Mouse (Mus musculus) forebrain, embryonic 10.5 days (tissue): ENCODE results near the gene Ptgfrn. TPM values are rescaled to one million over a fixed set of nuclear protein-coding genes. Genes with fewer than 3 reads are reported as not detected.
A peak's percentile ranks its signal among the peaks of the same experiment; 100 is the strongest.

Source experiments
- DNase-seq: peaks from one replicate; pipeline ENCODE4 v3.0.0-alpha.2; 2017; ENCODE audit warnings: low spot score; ENCODE audit errors: extremely low spot score
- H3K27ac ChIP-seq: fragments of 300-500 bp; sonication (generic); 2 replicates; pipeline ENCODE4 v1.5.1; 2016; ENCODE audit warnings: mild to moderate bottlenecking
- H3K27me3 ChIP-seq: fragments of 300-500 bp; sonication (generic); 2 replicates; pipeline ENCODE4 v1.6.1; 2016; ENCODE audit warnings: mild to moderate bottlenecking; ENCODE audit not compliant: poor library complexity, severe bottlenecking
- H3K36me3 ChIP-seq: fragments of 300-500 bp; sonication (generic); replicated peaks from 2 replicates; pipeline ENCODE4 v1.6.1; 2016; ENCODE audit warnings: mild to moderate bottlenecking, moderate library complexity
- H3K4me1 ChIP-seq: fragments of 300-500 bp; sonication (generic); 2 replicates; pipeline ENCODE4 v1.6.1; 2016
- H3K4me3 ChIP-seq: fragments of 300-500 bp; sonication (generic); 2 replicates; pipeline ENCODE4 v1.5.1; 2016; ENCODE audit warnings: mild to moderate bottlenecking, moderate library complexity
- H3K9me3 ChIP-seq: fragments of 300-500 bp; sonication (generic); 2 replicates; pipeline ENCODE4 v1.6.1; 2016; ENCODE audit warnings: mild to moderate bottlenecking, moderate library complexity
- WGBS: fragments of 180-500 bp; shearing (Covaris S2); methylation state at CpG from one replicate; pipeline ENCODE4 v1.1.7; 2016; 5-methylcytosine and 5-hydroxymethylcytosine counted together
- polyA plus RNA-seq: library from polyadenylated mRNA; unstranded; fragments of >200 nt; fragmentation: Nextera tagmentation; extraction: Ambion mirVana; gene quantifications from 2 replicates; pipeline ENCODE4 v1.2.1, GENCODE M21; 2016

Gene Ptgfrn
- polyA plus RNA-seq, 1 experiment from 2014 or later = 3.3 TPM

- no peaks in the 10 kb centered on the region for H3K9me3 ChIP-seq
- 84% methylated on average over 5 of the region's 5 CpGs for WGBS
- no peaks in the 10 kb centered on the region for H3K27me3 ChIP-seq
- H3K4me1 ChIP-seq = peaks cover 2% of the 10 kb centered on the region; the same call in 1 of the 2 replicates
- DNase-seq = no peak
- H3K4me3 ChIP-seq = no peak overlapping the region
- no peaks in the 10 kb centered on the region for H3K36me3 ChIP-seq
- no peak overlapping the region for H3K27ac ChIP-seq
These were observed 89.0 kb downstream of the Ptgfrn start for GRCm38 (mm10) chr3:101021073-101021472.

DNA sequence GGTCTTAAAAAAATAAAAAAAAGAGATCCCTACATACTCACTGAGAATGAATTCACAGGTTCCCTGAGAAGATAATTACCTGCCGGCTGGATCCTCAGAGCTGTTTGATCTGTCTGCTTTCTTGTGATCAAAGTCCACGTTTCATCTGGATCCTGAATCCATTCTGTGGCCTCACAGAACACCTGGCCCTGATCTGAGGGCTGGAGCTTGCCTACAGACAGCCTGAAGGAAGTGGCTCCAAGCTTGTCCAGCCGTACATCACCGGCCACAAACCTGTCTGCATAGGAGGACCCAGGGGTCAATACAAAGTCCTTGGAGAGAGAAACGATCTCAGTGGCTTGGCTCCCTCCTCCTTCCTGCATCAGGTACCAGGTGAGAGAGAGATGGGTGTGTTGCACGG lies 91.6 kb downstream of the Ptgfrn start:
- 92% methylated on average over 6 of the region's 6 CpGs for WGBS
- H3K27ac ChIP-seq = no peak overlapping the region
- no peaks in the 10 kb centered on the region for H3K27me3 ChIP-seq
- H3K9me3 ChIP-seq = no peaks in the 10 kb centered on the region
- peaks cover 24% of the 10 kb centered on the region for H3K4me1 ChIP-seq
- no peak overlapping the region for H3K4me3 ChIP-seq
- H3K36me3 ChIP-seq = no peaks in the 10 kb centered on the region
- no peak for DNase-seq

DNA sequence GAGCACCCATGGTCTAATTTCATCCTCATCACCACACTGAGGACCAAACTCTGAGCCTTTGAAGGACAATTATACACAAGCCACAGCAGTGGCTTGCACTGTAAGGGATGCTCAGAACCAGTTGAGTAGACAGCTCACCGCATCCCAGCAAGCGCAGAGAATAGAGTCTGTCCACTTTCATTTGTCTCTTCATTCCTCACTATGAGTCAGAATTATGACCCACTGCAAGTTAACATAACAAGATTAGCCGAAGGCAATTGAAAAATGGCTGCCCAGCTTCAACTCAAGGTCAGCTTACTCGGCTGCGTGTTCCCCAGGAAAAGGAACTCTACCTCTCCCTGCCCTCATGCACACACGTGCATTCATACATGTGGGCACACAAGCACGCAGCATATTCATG lies 94.0 kb downstream of the Ptgfrn start:
- no peak for DNase-seq
- no peaks in the 10 kb centered on the region for H3K36me3 ChIP-seq
- H3K4me1 ChIP-seq = peaks cover 38% of the 10 kb centered on the region
- no peaks in the 10 kb centered on the region for H3K9me3 ChIP-seq
- WGBS = 92% methylated on average over 7 of the region's 7 CpGs
- H3K4me3 ChIP-seq = no peak overlapping the region
- no peak overlapping the region for H3K27ac ChIP-seq
- H3K27me3 ChIP-seq = no peaks in the 10 kb centered on the region

DNA sequence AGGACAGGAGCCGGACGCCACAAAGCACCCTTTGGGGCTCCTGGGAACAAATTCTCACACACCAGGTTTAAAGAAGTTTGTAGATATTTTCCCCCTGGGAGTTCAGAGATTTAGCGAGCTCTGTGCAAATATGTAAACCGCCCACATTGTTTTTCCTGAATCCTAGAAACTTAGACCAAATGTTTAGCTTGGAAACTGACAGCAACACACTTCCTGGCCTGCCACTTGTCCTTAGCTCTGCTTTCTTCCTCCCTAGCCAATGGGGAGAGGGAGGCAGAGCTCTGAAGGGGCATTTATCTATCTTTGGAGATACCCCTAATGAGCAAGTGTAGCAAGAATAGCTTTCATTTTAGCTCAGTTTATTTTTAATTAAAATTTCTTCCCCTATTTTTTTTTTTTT lies 94.8 kb downstream of the Ptgfrn start:
- no peak overlapping the region for H3K4me3 ChIP-seq
- WGBS = 72% methylated on average over 4 of the region's 4 CpGs
- no peak for DNase-seq
- H3K4me1 ChIP-seq = peaks cover 38% of the 10 kb centered on the region
- no peak overlapping the region for H3K27ac ChIP-seq
- no peaks in the 10 kb centered on the region for H3K9me3 ChIP-seq
- no peaks in the 10 kb centered on the region for H3K27me3 ChIP-seq
- H3K36me3 ChIP-seq = no peaks in the 10 kb centered on the region

- no peak overlapping the region for H3K27ac ChIP-seq
- H3K27me3 ChIP-seq = no peaks in the 10 kb centered on the region
- DNase-seq = no peak
- no peaks in the 10 kb centered on the region for H3K36me3 ChIP-seq
- H3K4me3 ChIP-seq = no peak overlapping the region
- peaks cover 38% of the 10 kb centered on the region for H3K4me1 ChIP-seq
- no peaks in the 10 kb centered on the region for H3K9me3 ChIP-seq
- 95% methylated on average over 3 of the region's 3 CpGs for WGBS
These were observed 96.5 kb downstream of the Ptgfrn start for GRCm38 (mm10) chr3:101013536-101013935.

DNA sequence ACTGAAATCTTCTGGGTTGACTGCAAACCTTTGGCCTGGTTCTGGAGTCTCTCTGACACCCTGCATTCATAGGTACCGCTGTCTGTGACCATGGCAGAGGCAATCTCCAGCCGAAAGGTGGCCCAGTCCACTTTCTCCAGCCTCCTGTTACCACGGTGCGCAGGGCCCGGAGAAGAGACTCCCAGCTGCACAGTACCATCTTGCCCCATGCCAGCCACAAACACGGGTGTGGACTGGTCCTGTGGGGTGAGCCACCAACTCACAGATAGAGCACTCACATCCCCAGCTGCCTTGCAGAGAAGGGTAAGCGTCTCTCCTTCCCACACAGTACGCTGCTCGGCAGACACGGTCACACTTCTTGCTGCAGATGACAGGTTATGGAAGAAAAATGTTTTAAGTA lies 97.1 kb downstream of the Ptgfrn start:
- Histone ChIP-seq H3K27me3 (no peaks in the 10 kb centered on the region), H3K36me3 (no peaks in the 10 kb centered on the region)
- 96% methylated on average over 10 of the region's 10 CpGs for WGBS

GRCm38 (mm10) chr3:101012597-101012996 lies 97.5 kb downstream of the Ptgfrn start:
- Histone ChIP-seq H3K4me1 (peaks cover 38% of the 10 kb centered on the region), H3K27me3 (no peaks in the 10 kb centered on the region), H3K36me3 (no peaks in the 10 kb centered on the region), H3K4me3 (no peak overlapping the region), H3K27ac (0 out of 2 replicates have a peak overlapping the region, but pooled peaks have one; percentile 35), H3K9me3 (no peaks in the 10 kb centered on the region)
- DNase-seq = no peak
- WGBS = 86% methylated on average over 8 of the region's 8 CpGs

More for the DNA sequence above, 97.1 kb downstream of the Ptgfrn start:
- no peak overlapping the region for H3K4me3 ChIP-seq
- no peak for DNase-seq
- 0 out of 2 replicates have a peak overlapping the region, but pooled peaks have one; percentile 40 for H3K27ac ChIP-seq
- H3K4me1 ChIP-seq = peaks cover 38% of the 10 kb centered on the region
- H3K9me3 ChIP-seq = no peaks in the 10 kb centered on the region

GRCm38 (mm10) chr3:101012131-101012571 lies 97.9 kb downstream of the Ptgfrn start:
- WGBS = 79% methylated on average over 10 of the region's 10 CpGs
- no peak for DNase-seq
- peaks cover 38% of the 10 kb centered on the region for H3K4me1 ChIP-seq
- H3K36me3 ChIP-seq = no peaks in the 10 kb centered on the region
- no peaks in the 10 kb centered on the region for H3K9me3 ChIP-seq
- 0 out of 2 replicates have a peak overlapping the region, but pooled peaks have one; percentile 35 for H3K27ac ChIP-seq
- no peak overlapping the region for H3K4me3 ChIP-seq
- no peaks in the 10 kb centered on the region for H3K27me3 ChIP-seq

DNA sequence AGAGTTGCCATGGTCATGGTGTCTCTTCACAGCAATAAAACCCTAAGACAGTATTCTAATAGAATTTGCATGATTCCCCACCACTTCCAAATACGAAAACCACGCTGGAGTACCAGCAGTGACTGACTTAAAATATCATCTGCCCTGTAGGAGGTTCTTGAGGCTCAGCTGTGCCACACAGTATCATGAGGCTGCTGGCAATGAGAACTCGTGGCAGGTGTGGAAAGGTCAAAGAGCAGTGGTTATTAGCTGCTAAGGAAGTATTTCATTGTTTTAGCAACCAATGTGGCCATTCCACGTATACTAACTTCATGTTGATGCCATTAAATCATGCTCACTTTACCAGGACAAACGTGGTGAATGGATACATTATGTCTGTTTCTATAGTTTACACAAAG lies 98.9 kb downstream of the Ptgfrn start:
- 73% methylated on average over 5 of the region's 5 CpGs for WGBS

DNA sequence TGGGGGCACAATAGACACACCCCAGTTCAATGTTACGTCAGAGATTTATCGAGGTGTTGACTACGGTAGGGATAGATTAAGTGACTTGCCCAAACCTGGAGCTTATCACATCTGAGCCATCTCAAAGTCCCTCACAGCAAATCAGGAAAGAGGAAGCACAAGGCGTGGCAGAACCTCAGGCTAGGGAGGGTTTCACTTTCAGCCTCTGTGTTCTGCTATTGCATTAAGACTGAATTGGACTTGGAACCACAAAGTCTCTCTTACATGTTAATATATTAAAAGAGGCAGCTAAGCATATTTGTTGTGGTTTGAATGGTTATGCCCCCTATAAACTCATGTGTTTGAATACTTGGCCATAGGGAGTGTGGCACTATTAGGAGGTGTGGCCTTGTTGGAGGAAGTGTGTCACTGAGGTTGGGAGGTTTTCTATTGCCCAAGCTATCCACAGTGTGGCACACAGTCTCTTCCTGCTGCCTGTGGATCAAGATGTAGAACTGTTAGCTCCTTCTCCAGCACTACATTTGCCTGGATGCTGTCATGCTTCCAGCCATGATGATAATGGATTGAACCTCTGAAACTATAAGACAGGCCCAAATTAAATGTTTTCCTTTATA lies 99.4 kb downstream of the Ptgfrn start:
- WGBS = 92% methylated on average over 4 of the region's 4 CpGs
- no peaks in the 10 kb centered on the region for H3K36me3 ChIP-seq
- no peak for DNase-seq

More for the DNA sequence above, 98.9 kb downstream of the Ptgfrn start:
- Histone ChIP-seq H3K4me3 (no peak overlapping the region), H3K9me3 (no peaks in the 10 kb centered on the region), H3K4me1 (peaks cover 38% of the 10 kb centered on the region), H3K27ac (no peak overlapping the region), H3K27me3 (no peaks in the 10 kb centered on the region), H3K36me3 (no peaks in the 10 kb centered on the region)
- DNase-seq = no peak

GRCm38 (mm10) chr3:101007112-101007782 lies 102.8 kb downstream of the Ptgfrn start:
- H3K27ac ChIP-seq = no peak overlapping the region
- no peaks in the 10 kb centered on the region for H3K27me3 ChIP-seq
- no peak overlapping the region for H3K4me3 ChIP-seq
- DNase-seq = no peak
- WGBS = 84% methylated on average over 5 of the region's 5 CpGs
- no peaks in the 10 kb centered on the region for H3K36me3 ChIP-seq
- no peaks in the 10 kb centered on the region for H3K9me3 ChIP-seq
- H3K4me1 ChIP-seq = peaks cover 7% of the 10 kb centered on the region

More for the DNA sequence above, 99.4 kb downstream of the Ptgfrn start:
- Histone ChIP-seq H3K27me3 (no peaks in the 10 kb centered on the region), H3K4me1 (peaks cover 33% of the 10 kb centered on the region), H3K9me3 (no peaks in the 10 kb centered on the region), H3K27ac (no peak overlapping the region), H3K4me3 (no peak overlapping the region)

GRCm38 (mm10) chr3:101005392-101005791 lies 104.7 kb downstream of the Ptgfrn start:
- H3K4me1 ChIP-seq = no peaks in the 10 kb centered on the region
- H3K27ac ChIP-seq = no peak overlapping the region
- 91% methylated on average over 6 of the region's 6 CpGs for WGBS
- H3K27me3 ChIP-seq = no peaks in the 10 kb centered on the region
- H3K4me3 ChIP-seq = no peak overlapping the region
- no peak for DNase-seq
- no peaks in the 10 kb centered on the region for H3K36me3 ChIP-seq
- no peaks in the 10 kb centered on the region for H3K9me3 ChIP-seq

DNA sequence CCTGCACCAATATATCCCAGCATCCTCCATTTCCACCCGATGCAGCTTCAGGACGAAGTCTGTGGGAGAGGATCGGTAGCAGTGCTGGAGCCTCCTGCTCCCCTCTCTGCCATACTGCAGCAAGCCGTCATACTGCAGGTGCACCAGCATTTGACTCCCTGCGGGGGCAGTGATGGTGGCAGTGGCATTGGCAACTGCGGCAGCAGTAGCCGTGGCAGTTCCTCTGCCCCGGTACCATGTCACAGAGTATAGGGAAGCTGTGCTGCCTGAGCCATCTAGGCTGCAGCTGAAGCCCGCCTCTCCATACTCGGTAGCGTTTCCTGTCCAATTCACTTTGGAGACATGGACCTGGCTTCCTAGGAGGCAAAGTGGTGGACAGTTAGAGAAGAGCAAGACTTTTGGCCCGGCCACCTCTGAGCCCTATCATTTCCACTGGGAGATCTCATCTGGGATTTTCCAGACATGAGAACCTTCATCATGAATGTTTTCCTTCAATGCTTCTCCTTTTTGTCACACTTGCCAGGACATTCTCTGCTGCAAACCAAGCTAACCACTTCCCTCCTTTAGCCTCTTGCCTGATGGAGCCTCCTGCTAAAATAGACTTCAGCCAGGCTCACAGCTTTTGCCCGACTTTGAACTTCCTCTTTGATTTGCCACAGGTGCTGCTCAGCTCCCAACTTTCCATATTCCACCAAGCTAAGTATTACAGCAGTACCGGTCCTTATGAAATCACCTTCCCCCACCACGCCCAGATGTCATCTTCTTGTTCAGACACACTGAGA lies 106.3 kb downstream of the Ptgfrn start:
- no peaks in the 10 kb centered on the region for H3K9me3 ChIP-seq

More for the DNA sequence above, 106.3 kb downstream of the Ptgfrn start:
- 87% methylated on average over 15 of the region's 15 CpGs for WGBS
- Histone ChIP-seq H3K4me1 (peaks cover 13% of the 10 kb centered on the region), H3K27ac (no peak overlapping the region), H3K4me3 (no peak overlapping the region), H3K27me3 (no peaks in the 10 kb centered on the region), H3K36me3 (no peaks in the 10 kb centered on the region)
- no peak for DNase-seq
